Mouse (Mus musculus) E14TG2a.4 (cell line): ENCODE measurements around the gene 4933415F23Rik.

ENCODE experiments used
- H3K27me3 ChIP-seq: 2 replicates; pipeline ENCODE4 v1.6.1; 2014; ENCODE audit warnings: low read length, control low read depth; ENCODE audit not compliant: insufficient read depth
- H3K36me3 ChIP-seq: 2 replicates; pipeline ENCODE4 v1.6.1; 2014; ENCODE audit warnings: low read length, control low read depth; ENCODE audit not compliant: insufficient read depth
- H3K4me1 ChIP-seq: replicated peaks from 2 replicates; pipeline ENCODE4 v1.6.1; 2014; ENCODE audit warnings: low read depth, low read length, control low read depth
- H3K4me3 ChIP-seq: replicated peaks from 2 replicates; pipeline ENCODE4 v1.5.1; 2014; ENCODE audit warnings: mild to moderate bottlenecking, low read length
- H3K9me3 ChIP-seq: 2 replicates; pipeline ENCODE4 v1.6.1; 2014; ENCODE audit warnings: low read length, control low read depth
- CTCF ChIP-seq: conservative IDR thresholded peaks from 2 replicates; pipeline ENCODE4 v1.5.1; 2014; ENCODE audit warnings: low read length
- NANOG ChIP-seq: IDR thresholded peaks from 2 replicates; pipeline ENCODE4 v1.6.1; 2014; ENCODE audit warnings: borderline replicate concordance, low read length, mixed read lengths
- POU5F1 ChIP-seq: IDR thresholded peaks from 2 replicates; pipeline ENCODE4 v1.6.1; 2014; ENCODE audit warnings: low read length, borderline replicate concordance

The 4933415F23Rik gene

DNA sequence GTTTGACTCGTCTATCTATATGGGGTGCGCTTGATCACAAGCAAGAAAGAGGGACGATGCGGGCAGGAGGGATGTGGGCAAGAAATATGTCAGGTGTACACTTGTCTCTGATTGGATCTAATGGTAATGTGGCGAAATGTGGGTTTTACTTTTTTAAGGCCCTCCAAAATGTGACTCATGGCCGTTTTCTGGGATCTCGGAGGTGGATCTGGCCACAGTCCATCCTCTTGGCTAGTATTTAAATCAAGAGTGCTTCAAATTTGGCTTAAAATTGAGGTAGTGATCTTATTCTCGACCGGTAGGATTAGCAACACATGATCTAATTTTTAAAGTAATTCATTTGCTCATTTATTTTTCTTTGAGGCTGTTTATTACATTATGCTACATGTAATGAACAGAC lies 42.0 kb downstream of the 4933415F23Rik start:
- Histone ChIP-seq H3K27me3 (peaks cover 14% of the 10 kb centered on the region), H3K9me3 (no peaks in the 10 kb centered on the region)

More for the DNA sequence above, 42.0 kb downstream of the 4933415F23Rik start:
- TF ChIP-seq CTCF (no peak), POU5F1 (no peak), NANOG (no peak)
- H3K4me1 ChIP-seq, result no peaks in the 10 kb centered on the region
- H3K4me3 ChIP-seq, result no peak overlapping the region
- H3K36me3 ChIP-seq, result no peaks in the 10 kb centered on the region
